Mouse (Mus musculus) stomach, postnatal 0 days (tissue): ENCODE data around the gene Ikzf4. TPM values are rescaled to one million over a fixed set of nuclear protein-coding genes. Genes with fewer than 3 reads are reported as not detected.

Source experiments
- ATAC-seq: fragments of 200-750 bp; cut with Nextera tagmentation; 2 replicates; pipeline ENCODE4 v1.8.0; 2017; ENCODE audit not compliant: low FRiP score, low TSS enrichment
- DNase-seq: peaks from one replicate; pipeline ENCODE4 v3.0.0-alpha.2; 2016; ENCODE audit warnings: low spot score
- H3K27ac ChIP-seq: fragments of 300-500 bp; sonication (generic); replicated peaks from 2 replicates; pipeline ENCODE4 v1.5.1; 2014; ENCODE audit warnings: mild to moderate bottlenecking, control low read depth
- H3K27me3 ChIP-seq: fragments of 300-500 bp; sonication (generic); 2 replicates; pipeline ENCODE4 v1.6.1; 2014; ENCODE audit warnings: low read length; ENCODE audit not compliant: control insufficient read depth, insufficient read depth
- H3K36me3 ChIP-seq: fragments of 300-500 bp; sonication (generic); 2 replicates; pipeline ENCODE4 v1.6.1; 2014; ENCODE audit warnings: low read length, mixed read lengths; ENCODE audit not compliant: control insufficient read depth, insufficient read depth
- H3K4me1 ChIP-seq: fragments of 300-500 bp; sonication (generic); replicated peaks from 2 replicates; pipeline ENCODE4 v1.6.1; 2014; ENCODE audit warnings: antibody characterized with exemption; ENCODE audit not compliant: control insufficient read depth, insufficient read depth
- H3K4me2 ChIP-seq: fragments of 300-500 bp; sonication (generic); replicated peaks from 2 replicates; pipeline ENCODE4 v1.6.1; 2014; ENCODE audit warnings: low read depth, mild to moderate bottlenecking, control low read depth, moderate library complexity
- H3K4me3 ChIP-seq: fragments of 300-500 bp; sonication (generic); 2 replicates; pipeline ENCODE4 v1.5.1; 2014; ENCODE audit warnings: low read depth, low read length, control low read depth
- H3K9ac ChIP-seq: fragments of 300-500 bp; sonication (generic); 2 replicates; pipeline ENCODE4 v1.6.1; 2014; ENCODE audit warnings: mild to moderate bottlenecking, low read length, control low read depth, mixed read lengths
- H3K9me3 ChIP-seq: fragments of 300-500 bp; sonication (generic); 2 replicates; pipeline ENCODE4 v1.6.1; 2016; ENCODE audit warnings: low read length; ENCODE audit not compliant: control insufficient read depth
- CTCF ChIP-seq: IDR thresholded peaks from 2 replicates; pipeline ENCODE4 v1.5.1; 2016; ENCODE audit warnings: antibody characterized with exemption, low read depth, mild to moderate bottlenecking, moderate library complexity
- EP300 ChIP-seq: optimal IDR thresholded peaks from 2 replicates; pipeline ENCODE3; 2016; ENCODE audit warnings: antibody characterized with exemption
- WGBS: fragments of 180-500 bp; shearing (Covaris S2); extraction: QIAGEN DNeasy Blood & Tissue Kit; methylation state at CpG from one replicate; pipeline ENCODE4 v1.1.7; 2014; 5-methylcytosine and 5-hydroxymethylcytosine counted together
- polyA plus RNA-seq: library from polyadenylated mRNA; unstranded; fragments of >200 nt; fragmentation: Nextera tagmentation; extraction: Ambion mirVana; gene quantifications from 2 replicates; pipeline ENCODE4 v1.2.1, GENCODE M21; 2015

Ikzf4 gene
- polyA plus RNA-seq, 1 experiment from 2014 or later, result 1.7 TPM

DNA sequence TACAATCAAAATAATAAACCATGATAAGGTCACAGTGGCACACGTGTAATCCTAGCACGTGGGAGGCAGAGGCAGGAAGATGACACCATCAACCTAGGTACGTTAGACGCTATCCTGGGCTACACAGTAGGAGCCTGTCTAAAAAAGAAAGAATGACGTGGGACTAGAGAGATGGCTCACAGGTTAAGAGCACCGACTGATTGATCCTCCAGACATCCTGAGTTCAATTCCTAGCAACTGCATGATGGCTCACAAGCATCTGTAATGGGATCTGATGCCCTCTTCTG is 32.7 kb downstream of the Ikzf4 start:
- Histone ChIP-seq H3K9ac (0 out of 2 replicates have a peak overlapping the region, but pooled peaks have one; percentile 8), H3K4me1 (no peaks in the 10 kb centered on the region), H3K27me3 (no peaks in the 10 kb centered on the region), H3K4me2 (no peak overlapping the region), H3K36me3 (no peaks in the 10 kb centered on the region), H3K4me3 (no peak overlapping the region), H3K27ac (no peak overlapping the region), H3K9me3 (no peaks in the 10 kb centered on the region)
- ATAC-seq (no peak), DNase-seq (no peak)
- no peak for TF ChIP-seq EP300
- TF ChIP-seq CTCF, result no peak
- 41% methylated on average over 6 of the region's 6 CpGs for WGBS

GRCm38 (mm10) chr10:128612433-128613153 is 33.2 kb downstream of the Ikzf4 start:
- H3K9me3 ChIP-seq, result no peaks in the 10 kb centered on the region
- H3K4me3 ChIP-seq, result no peak overlapping the region
- H3K4me2 ChIP-seq, result no peak overlapping the region
- no peaks in the 10 kb centered on the region for H3K36me3 ChIP-seq
- H3K27me3 ChIP-seq, result no peaks in the 10 kb centered on the region
- TF ChIP-seq CTCF, result peak; percentile 94
- no peak for TF ChIP-seq EP300
- DNase-seq, result peak; percentile 85
- WGBS, result 14% methylated on average over 16 of the region's 16 CpGs
- no peak overlapping the region for H3K27ac ChIP-seq
- H3K9ac ChIP-seq, result 0 out of 2 replicates have a peak overlapping the region, but pooled peaks have one; percentile 8
- H3K4me1 ChIP-seq, result no peaks in the 10 kb centered on the region
- ATAC-seq, result peak; percentile 62; the same call in 1 of the 2 replicates

DNA sequence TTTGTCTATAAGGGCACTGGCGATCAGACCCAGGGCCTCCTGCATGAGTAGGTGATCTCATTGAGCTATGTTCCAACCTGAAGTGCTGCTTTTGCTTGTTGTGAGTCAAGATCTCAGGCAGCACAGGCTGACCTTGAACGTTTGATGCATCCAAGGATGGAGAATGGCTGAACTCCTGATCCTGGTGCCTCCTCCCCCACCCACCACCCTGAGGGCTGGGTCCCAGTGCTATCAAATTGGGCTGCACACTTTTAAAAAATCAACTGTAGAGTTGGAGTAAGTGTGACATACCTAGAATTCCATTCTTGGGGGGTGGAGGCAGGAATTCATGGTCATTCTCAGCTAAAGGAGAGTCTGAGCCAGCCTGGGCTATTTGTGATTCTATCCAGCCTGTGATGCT is 39.3 kb downstream of the Ikzf4 start:
- WGBS, result 28% methylated on average over 2 of the region's 2 CpGs
- DNase-seq (no peak), ATAC-seq (no peak)
- H3K27ac ChIP-seq, result no peak overlapping the region
- H3K4me1 ChIP-seq, result no peaks in the 10 kb centered on the region
- H3K4me3 ChIP-seq, result no peak overlapping the region
- H3K9ac ChIP-seq, result no peak overlapping the region
- no peaks in the 10 kb centered on the region for H3K9me3 ChIP-seq
- no peaks in the 10 kb centered on the region for H3K36me3 ChIP-seq
- H3K4me2 ChIP-seq, result no peak overlapping the region
- no peaks in the 10 kb centered on the region for H3K27me3 ChIP-seq
- TF ChIP-seq CTCF, result no peak
- TF ChIP-seq EP300, result no peak

- TF ChIP-seq CTCF (no peak), EP300 (no peak)
- Histone ChIP-seq H3K27ac (no peak overlapping the region), H3K4me3 (no peak overlapping the region), H3K27me3 (no peaks in the 10 kb centered on the region), H3K36me3 (no peaks in the 10 kb centered on the region), H3K4me2 (no peak overlapping the region), H3K4me1 (no peaks in the 10 kb centered on the region), H3K9ac (no peak overlapping the region), H3K9me3 (no peaks in the 10 kb centered on the region)
- DNase-seq (no peak), ATAC-seq (no peak)
- 69% methylated on average over 4 of the region's 4 CpGs for WGBS
These were observed 43.2 kb downstream of the Ikzf4 start for GRCm38 (mm10) chr10:128602470-128603128.

GRCm38 (mm10) chr10:128601499-128601898 is 44.3 kb downstream of the Ikzf4 start:
- no peak for ATAC-seq
- H3K27me3 ChIP-seq, result no peaks in the 10 kb centered on the region
- H3K4me2 ChIP-seq, result no peak overlapping the region
- no peak for DNase-seq
- no peak for TF ChIP-seq CTCF
- no peak for TF ChIP-seq EP300
- H3K27ac ChIP-seq, result no peak overlapping the region
- H3K4me1 ChIP-seq, result no peaks in the 10 kb centered on the region
- no peaks in the 10 kb centered on the region for H3K36me3 ChIP-seq
- H3K9me3 ChIP-seq, result no peaks in the 10 kb centered on the region
- H3K9ac ChIP-seq, result no peak overlapping the region
- WGBS, result 77% methylated on average over 1 of the region's 1 CpGs
- no peak overlapping the region for H3K4me3 ChIP-seq

GRCm38 (mm10) chr10:128598476-128598875 is 47.3 kb downstream of the Ikzf4 start:
- Histone ChIP-seq H3K36me3 (no peaks in the 10 kb centered on the region), H3K27me3 (no peaks in the 10 kb centered on the region), H3K9ac (no peak overlapping the region), H3K9me3 (no peaks in the 10 kb centered on the region), H3K4me2 (no peak overlapping the region), H3K4me1 (no peaks in the 10 kb centered on the region), H3K27ac (no peak overlapping the region), H3K4me3 (no peak overlapping the region)
- WGBS, result 28% methylated on average over 2 of the region's 2 CpGs
- DNase-seq (no peak), ATAC-seq (no peak)
- TF ChIP-seq EP300, result no peak
- no peak for TF ChIP-seq CTCF
